Comparison of ENCODE assay signal across 8 mouse cellular contexts in genomic region chr11:20460501-20460921, GRCm38 (mm10).
DNase-seq lines count a peak whose midpoint lies in the region; ATAC-seq and TF ChIP-seq lines count a peak whose summit lies in the region.
"Had no signal": no experiment of that assay in that cellular context is flagged by ENCODE, and none has a peak within 500 bp of the region (broad histone marks: within the 10 kb centered on the region; RNA-seq: fewer than 3 reads in every experiment).

No protein-coding gene starts in this region.

- H3K4me1 ChIP-seq in hindbrain, embryonic 14.5 days (replicated peaks; ENCODE audit: control insufficient read depth, insufficient read depth, low read length), result no peaks in the 10 kb centered on the region
- H3K4me1 ChIP-seq in hindbrain, embryonic 10.5 days (replicated peaks), result peaks cover 18% of the 10 kb centered on the region; the same call in 1 of the 2 replicates

- no peaks in the 10 kb centered on the region for H3K9me3 ChIP-seq in hindbrain, embryonic 14.5 days (ENCODE audit: control insufficient read depth, low read length)
- no peaks in the 10 kb centered on the region; the same call in 1 of the 2 replicates for H3K9me3 ChIP-seq in hindbrain, embryonic 10.5 days

- no peak overlapping the region for H3K4me2 ChIP-seq in hindbrain, embryonic 14.5 days (replicated peaks)

- H3K27ac ChIP-seq in hindbrain, embryonic 14.5 days, result peak overlapping the region; percentile 61
- H3K27ac ChIP-seq in hindbrain, embryonic 10.5 days, result no peak overlapping the region; the same call in 1 of the 2 replicates
- peak overlapping the region; percentile 21; the same call in 1 of the 2 replicates for H3K27ac ChIP-seq in layer of hippocampus, adult 2 months

- DNase-seq in hindbrain, embryonic 14.5 days (ENCODE audit: low spot score), result peak; percentile 45
- no peak for DNase-seq in hindbrain, embryonic 10.5 days (ENCODE audit: low spot score)
- peak; percentile 68 to 75 for DNase-seq in right cerebral cortex, postnatal 10 days (ENCODE audit: low spot score in 2 of 2)
- no peak for DNase-seq in right cerebral cortex, postnatal 25 days
- peak; percentile 38 to 59 for DNase-seq in layer of hippocampus, adult 2 months (ENCODE audit: low spot score in 2 of 2)
- DNase-seq in urinary bladder, postnatal 4 days (ENCODE audit: low spot score in 2 of 2), result no peak
- no peak for DNase-seq in adrenal gland, adult 18-20 months (ENCODE audit: low spot score in 2 of 2)

- no peak overlapping the region for H3K4me3 ChIP-seq in hindbrain, embryonic 14.5 days (replicated peaks; ENCODE audit: low read length)
- no peak overlapping the region for H3K4me3 ChIP-seq in hindbrain, embryonic 10.5 days
- no peak overlapping the region for H3K4me3 ChIP-seq in layer of hippocampus, adult 2 months

- H3K9ac ChIP-seq in hindbrain, embryonic 14.5 days, result no peak overlapping the region

- no peak for TF ChIP-seq CTCF in layer of hippocampus, adult 2 months (conservative IDR thresholded peaks at IDR 0.05)

- 52% methylated on average over 7 of the region's 7 CpGs for WGBS in hindbrain, embryonic 14.5 days
- 51% methylated on average over 7 of the region's 7 CpGs for WGBS in hindbrain, embryonic 10.5 days

- no peaks in the 10 kb centered on the region for H3K36me3 ChIP-seq in hindbrain, embryonic 14.5 days (replicated peaks; ENCODE audit: control insufficient read depth, insufficient read depth)
- no peaks in the 10 kb centered on the region for H3K36me3 ChIP-seq in hindbrain, embryonic 10.5 days

- H3K27me3 ChIP-seq in hindbrain, embryonic 14.5 days (ENCODE audit: control insufficient read depth, insufficient read depth, low read length), result no peaks in the 10 kb centered on the region
- peaks cover 12% of the 10 kb centered on the region for H3K27me3 ChIP-seq in hindbrain, embryonic 10.5 days (ENCODE audit: insufficient read depth, poor library complexity, severe bottlenecking)
- H3K27me3 ChIP-seq: Patski had no signal

- peak; percentile 39; the same call in 1 of the 2 replicates for ATAC-seq in hindbrain, embryonic 14.5 days (ENCODE audit: low FRiP score)
- ATAC-seq: Patski had no signal

Comparison
In these comparisons a context has a peak if more than half of its experiments do, and no peak if none do; other contexts are left out.
1. DNase-seq: peak in hindbrain, embryonic 14.5 days (single experiment), right cerebral cortex, postnatal 10 days (2 of 2) and layer of hippocampus, adult 2 months (2 of 2); none in hindbrain, embryonic 10.5 days (single experiment), right cerebral cortex, postnatal 25 days (single experiment), urinary bladder, postnatal 4 days (0 of 2) and adrenal gland, adult 18-20 months (0 of 2).